Mouse (Mus musculus) midbrain, embryonic 15.5 days (tissue): ENCODE data around the gene Yap1. TPM values are rescaled to one million over a fixed set of nuclear protein-coding genes. Genes with fewer than 3 reads are reported as not detected.
A peak's percentile ranks its signal among the peaks of the same experiment; 100 is the strongest.

Source experiments
- ATAC-seq: fragments of 200-750 bp; cut with Nextera tagmentation; replicated peaks from 2 replicates; pipeline ENCODE4 v1.8.0; 2017; ENCODE audit warnings: moderate TSS enrichment
- H3K27ac ChIP-seq: fragments of 300-500 bp; sonication (generic); 2 replicates; pipeline ENCODE4 v1.5.1; 2015; ENCODE audit warnings: mild to moderate bottlenecking, inconsistent platforms
- H3K27me3 ChIP-seq: fragments of 300-500 bp; sonication (generic); replicated peaks from 2 replicates; pipeline ENCODE4 v1.6.1; 2015; ENCODE audit warnings: inconsistent platforms
- H3K36me3 ChIP-seq: fragments of 300-500 bp; sonication (generic); replicated peaks from 2 replicates; pipeline ENCODE4 v1.6.1; 2015; ENCODE audit warnings: inconsistent platforms
- H3K4me1 ChIP-seq: fragments of 300-500 bp; sonication (generic); 2 replicates; pipeline ENCODE4 v1.6.1; 2015; ENCODE audit warnings: inconsistent platforms
- H3K4me2 ChIP-seq: fragments of 300-500 bp; sonication (generic); 2 replicates; pipeline ENCODE4 v1.6.1; 2015; ENCODE audit warnings: inconsistent platforms, mild to moderate bottlenecking, moderate library complexity
- H3K4me3 ChIP-seq: fragments of 300-500 bp; sonication (generic); 2 replicates; pipeline ENCODE4 v1.5.1; 2015; ENCODE audit warnings: mild to moderate bottlenecking, inconsistent platforms
- H3K9ac ChIP-seq: fragments of 300-500 bp; sonication (generic); 2 replicates; pipeline ENCODE4 v1.6.1; 2015; ENCODE audit warnings: mild to moderate bottlenecking, inconsistent platforms
- H3K9me3 ChIP-seq: fragments of 300-500 bp; sonication (generic); 2 replicates; pipeline ENCODE4 v1.6.1; 2016; ENCODE audit warnings: inconsistent platforms
- whole genome bisulfite sequencing: fragments of 180-500 bp; shearing (Covaris S2); methylation state at CpG from one replicate; pipeline ENCODE4 v1.1.7; 2015; ENCODE audit warnings: mixed read lengths; 5-methylcytosine and 5-hydroxymethylcytosine counted together
- polyA plus RNA-seq: library from polyadenylated mRNA; unstranded; fragments of >200 nt; fragmentation: Nextera tagmentation; extraction: Ambion mirVana; gene quantifications from 2 replicates; pipeline ENCODE4 v1.2.1, GENCODE M21; 2015

The Yap1 gene
- polyA plus RNA-seq, 1 experiment from 2014 or later: 8.0 TPM

DNA sequence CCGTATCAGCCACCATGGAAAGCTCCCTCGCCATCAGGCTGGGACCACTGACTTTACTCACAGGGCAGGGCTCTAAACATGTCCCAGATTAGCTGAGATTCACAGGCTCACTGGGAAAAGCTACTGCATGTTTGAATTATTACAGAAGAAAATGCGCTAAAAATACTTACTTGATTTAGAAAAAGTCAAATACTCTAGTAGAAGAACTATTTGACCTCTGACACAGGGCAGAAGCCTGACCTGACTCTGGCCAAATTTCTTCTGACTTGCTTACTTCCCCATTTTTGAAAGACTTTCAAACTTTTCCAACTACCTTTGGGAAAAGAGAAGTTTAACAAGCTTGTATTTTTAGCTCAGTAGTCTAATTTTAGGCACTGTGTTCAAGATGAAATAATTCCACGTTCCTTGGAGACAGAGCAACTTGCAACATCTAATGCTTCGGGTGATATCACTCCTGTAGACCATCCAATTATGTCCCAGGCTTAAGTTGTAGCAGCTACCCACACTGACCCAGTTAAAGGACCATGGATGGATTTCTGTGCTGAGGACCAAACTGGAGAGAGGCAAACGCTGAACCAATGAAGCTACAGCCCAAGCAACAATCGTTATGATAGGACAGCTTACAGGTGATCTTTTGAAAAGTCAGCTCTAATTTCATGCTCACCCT is 60.5 kb downstream of the Yap1 start:
- H3K27me3 ChIP-seq: no peaks in the 10 kb centered on the region
- no peaks in the 10 kb centered on the region for H3K4me1 ChIP-seq
- no peak overlapping the region for H3K27ac ChIP-seq
- H3K9ac ChIP-seq: no peak overlapping the region
- no peak overlapping the region for H3K4me2 ChIP-seq
- H3K36me3 ChIP-seq: no peaks in the 10 kb centered on the region
- 90% methylated on average over 7 of the region's 7 CpGs for WGBS
- no peaks in the 10 kb centered on the region for H3K9me3 ChIP-seq
- H3K4me3 ChIP-seq: no peak overlapping the region
- no peak for ATAC-seq

DNA sequence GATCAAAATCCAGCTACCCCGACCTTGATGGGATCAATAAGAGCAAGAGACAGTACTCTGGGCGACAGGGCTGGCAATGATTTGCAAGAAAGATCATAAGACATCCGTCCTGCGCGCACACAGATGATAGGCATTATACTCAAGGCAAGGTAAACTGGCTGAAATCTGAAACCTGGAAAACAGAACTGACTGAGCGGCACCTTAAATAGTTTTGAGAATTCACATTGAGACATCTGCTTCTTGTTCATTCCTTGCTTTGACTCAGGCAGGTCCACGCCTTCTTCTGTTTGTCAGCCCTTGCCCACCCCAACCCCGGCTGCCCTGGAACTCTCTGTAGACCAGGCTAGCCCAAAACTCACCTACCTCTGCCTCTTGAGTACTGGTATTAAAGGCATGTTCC is 61.7 kb downstream of the Yap1 start:
- no peaks in the 10 kb centered on the region for H3K4me1 ChIP-seq
- H3K4me3 ChIP-seq: no peak overlapping the region
- H3K9ac ChIP-seq: no peak overlapping the region
- no peaks in the 10 kb centered on the region for H3K27me3 ChIP-seq
- H3K9me3 ChIP-seq: no peaks in the 10 kb centered on the region
- no peak for ATAC-seq
- no peaks in the 10 kb centered on the region for H3K36me3 ChIP-seq
- H3K4me2 ChIP-seq: no peak overlapping the region
- 91% methylated on average over 8 of the region's 8 CpGs for WGBS
- no peak overlapping the region for H3K27ac ChIP-seq

DNA sequence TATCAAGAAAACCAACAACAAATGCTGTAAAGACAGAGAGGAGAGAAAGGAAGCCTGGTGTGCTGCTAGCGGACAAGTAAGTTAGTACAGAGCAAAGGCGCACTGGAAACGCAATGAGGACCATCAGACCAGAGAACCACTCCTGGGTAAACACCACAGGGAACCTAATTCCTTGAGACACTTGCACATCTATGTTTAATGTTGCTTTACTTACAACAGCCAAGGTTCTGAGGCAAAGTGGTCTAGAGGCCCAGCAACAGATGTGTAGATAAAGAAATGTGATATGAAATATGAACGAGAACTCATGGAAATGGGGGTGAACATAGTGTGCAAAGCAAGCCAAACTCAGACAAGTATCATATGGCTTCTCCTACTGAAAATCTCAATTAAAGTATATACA is 64.3 kb downstream of the Yap1 start:
- Histone ChIP-seq H3K9ac (no peak overlapping the region), H3K4me1 (no peaks in the 10 kb centered on the region), H3K9me3 (no peaks in the 10 kb centered on the region), H3K27me3 (no peaks in the 10 kb centered on the region), H3K36me3 (no peaks in the 10 kb centered on the region), H3K27ac (no peak overlapping the region), H3K4me3 (no peak overlapping the region), H3K4me2 (no peak overlapping the region)
- ATAC-seq: no peak
- 97% methylated on average over 4 of the region's 4 CpGs for WGBS

DNA sequence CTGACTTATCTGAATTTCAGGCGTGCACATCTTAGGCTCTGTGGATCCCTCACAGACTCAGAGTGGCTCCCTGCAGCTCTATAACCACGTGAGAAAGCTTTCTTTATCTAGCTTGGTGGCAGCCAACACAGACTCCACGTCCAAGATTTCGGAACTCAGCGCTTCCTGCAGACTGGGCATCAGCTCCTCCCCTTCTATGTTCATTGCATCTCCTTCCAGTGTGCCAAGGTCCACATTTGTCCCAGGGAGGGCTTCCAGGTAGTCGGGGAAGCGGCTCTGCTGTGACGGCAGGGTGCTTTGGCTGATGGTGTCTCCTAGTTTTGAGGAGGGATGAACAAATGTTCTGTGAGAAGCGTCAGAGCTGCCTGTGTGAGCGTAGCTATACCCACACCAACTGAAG is 70.0 kb downstream of the Yap1 start:
- Histone ChIP-seq H3K27me3 (no peaks in the 10 kb centered on the region), H3K4me3 (no peak overlapping the region), H3K27ac (no peak overlapping the region), H3K9me3 (0 out of 2 replicates have a peak, but pooled peaks cover 5% of the 10 kb centered on the region), H3K9ac (no peak overlapping the region), H3K36me3 (0 out of 2 replicates have a peak, but pooled peaks cover 2% of the 10 kb centered on the region), H3K4me2 (no peak overlapping the region), H3K4me1 (no peaks in the 10 kb centered on the region)
- ATAC-seq: no peak
- 97% methylated on average over 10 of the region's 10 CpGs for WGBS

DNA sequence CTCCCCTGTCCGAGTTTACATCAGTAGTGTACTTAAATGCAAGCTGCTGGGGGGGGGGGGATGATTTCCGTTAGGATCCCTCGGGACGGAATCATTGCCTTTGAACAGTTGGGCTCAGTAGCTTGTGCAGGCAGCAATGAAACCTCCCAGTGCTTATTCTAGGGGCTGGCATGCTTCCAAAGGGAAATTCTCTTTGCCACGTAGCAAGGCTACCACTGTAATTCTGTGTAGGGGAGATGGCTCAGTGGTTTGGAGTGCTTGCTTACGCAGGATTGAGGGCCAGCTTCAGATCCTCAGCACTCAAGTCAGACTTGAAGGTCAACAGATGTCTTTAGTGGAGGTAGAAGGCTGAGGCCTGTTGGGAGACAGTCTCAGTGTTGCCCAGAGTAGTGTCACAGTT is 74.8 kb downstream of the Yap1 start:
- Histone ChIP-seq H3K9ac (no peak overlapping the region), H3K36me3 (0 out of 2 replicates have a peak, but pooled peaks cover 2% of the 10 kb centered on the region), H3K4me2 (no peak overlapping the region), H3K4me1 (no peaks in the 10 kb centered on the region), H3K27me3 (no peaks in the 10 kb centered on the region), H3K4me3 (no peak overlapping the region), H3K27ac (no peak overlapping the region), H3K9me3 (0 out of 2 replicates have a peak, but pooled peaks cover 5% of the 10 kb centered on the region)
- no peak for ATAC-seq
- WGBS: 85% methylated on average over 6 of the region's 6 CpGs

DNA sequence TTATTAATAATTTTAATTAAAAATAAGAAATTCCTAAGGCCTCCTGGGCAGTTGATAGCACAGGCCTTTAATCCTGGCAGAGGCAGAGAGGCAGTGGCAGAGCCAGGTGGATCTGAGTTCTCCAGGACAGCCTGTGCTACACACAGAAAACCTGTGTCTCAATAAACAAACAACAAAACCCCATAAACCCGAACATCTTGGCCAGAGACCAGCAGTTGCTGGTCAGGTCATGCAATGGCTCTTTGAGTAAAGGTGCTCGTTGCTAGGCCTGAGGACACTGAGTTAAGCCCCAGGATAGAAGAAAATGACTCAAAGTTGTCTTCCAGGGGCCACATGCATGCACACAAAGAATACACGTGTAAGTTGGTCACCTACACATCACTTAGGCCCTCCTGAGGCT is 75.5 kb downstream of the Yap1 start:
- no peak for ATAC-seq
- 0 out of 2 replicates have a peak, but pooled peaks cover 2% of the 10 kb centered on the region for H3K36me3 ChIP-seq
- WGBS: 92% methylated on average over 3 of the region's 3 CpGs

DNA sequence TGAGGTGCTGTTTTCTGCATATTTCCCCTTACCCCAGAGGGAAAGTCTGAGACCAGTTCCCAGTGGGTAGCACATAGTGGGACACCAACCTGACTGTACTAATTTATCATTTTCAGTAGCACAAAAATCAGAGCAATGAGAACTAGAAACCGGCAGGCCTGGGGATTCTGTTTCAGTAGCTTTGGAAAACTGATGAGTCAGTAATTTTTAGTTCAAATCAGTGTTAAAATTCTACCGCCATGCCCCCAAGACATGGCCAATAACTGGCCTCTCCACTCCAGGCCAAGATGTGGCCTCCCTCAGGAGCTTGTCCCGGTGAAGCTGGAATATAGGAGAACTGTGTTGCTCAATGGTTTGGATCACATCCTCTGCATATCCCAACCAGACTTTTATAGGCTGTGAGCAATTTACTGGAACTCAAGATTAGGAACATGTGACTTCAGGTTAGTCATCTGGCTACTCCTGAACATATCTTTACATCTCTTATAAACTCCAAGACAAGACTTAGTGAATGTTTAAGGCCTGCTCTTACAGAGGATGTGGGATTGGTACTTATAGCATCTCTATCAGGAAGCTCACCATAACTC is 76.1 kb downstream of the Yap1 start:
- 92% methylated on average over 3 of the region's 3 CpGs for WGBS
- Histone ChIP-seq H3K36me3 (no peaks in the 10 kb centered on the region), H3K9ac (no peak overlapping the region), H3K4me1 (no peaks in the 10 kb centered on the region), H3K4me2 (no peak overlapping the region), H3K27ac (no peak overlapping the region), H3K4me3 (no peak overlapping the region), H3K9me3 (0 out of 2 replicates have a peak, but pooled peaks cover 5% of the 10 kb centered on the region), H3K27me3 (no peaks in the 10 kb centered on the region)
- ATAC-seq: no peak

More for the DNA sequence above, 75.5 kb downstream of the Yap1 start:
- Histone ChIP-seq H3K9ac (no peak overlapping the region), H3K9me3 (0 out of 2 replicates have a peak, but pooled peaks cover 5% of the 10 kb centered on the region), H3K4me3 (no peak overlapping the region), H3K4me1 (no peaks in the 10 kb centered on the region), H3K4me2 (no peak overlapping the region), H3K27ac (no peak overlapping the region), H3K27me3 (no peaks in the 10 kb centered on the region)

DNA sequence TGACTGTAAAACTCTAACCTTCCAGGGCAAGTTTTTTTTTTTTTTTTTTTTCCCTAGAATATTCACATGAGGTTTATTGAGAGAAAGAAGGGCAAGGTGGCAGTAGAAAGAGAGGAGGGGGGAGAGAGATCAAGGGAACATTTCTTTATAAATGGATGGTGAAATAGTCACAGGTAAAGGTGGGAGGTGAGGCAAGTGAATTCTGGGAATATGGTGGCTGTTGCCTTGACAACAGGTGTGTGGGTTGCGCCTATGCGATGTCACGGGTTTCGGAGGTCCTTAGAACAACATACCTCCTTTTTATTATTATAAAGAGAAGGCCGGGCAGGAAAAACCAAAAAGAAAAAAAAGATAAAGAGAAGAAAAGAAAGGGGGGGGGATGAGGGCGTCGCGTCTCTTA is 89.5 kb downstream of the Yap1 start:
- ATAC-seq: peak; percentile 60
- no peaks in the 10 kb centered on the region for H3K9me3 ChIP-seq
- no peak overlapping the region for H3K9ac ChIP-seq
- 56% methylated on average over 8 of the region's 8 CpGs for WGBS
- no peaks in the 10 kb centered on the region for H3K27me3 ChIP-seq
- peak overlapping the region; percentile 59 for H3K4me2 ChIP-seq
- H3K27ac ChIP-seq: peak overlapping the region; percentile 52; the same call in 1 of the 2 replicates
- no peaks in the 10 kb centered on the region for H3K36me3 ChIP-seq
- peak overlapping the region; percentile 30 for H3K4me3 ChIP-seq
- peaks cover 9% of the 10 kb centered on the region; the same call in 1 of the 2 replicates for H3K4me1 ChIP-seq

DNA sequence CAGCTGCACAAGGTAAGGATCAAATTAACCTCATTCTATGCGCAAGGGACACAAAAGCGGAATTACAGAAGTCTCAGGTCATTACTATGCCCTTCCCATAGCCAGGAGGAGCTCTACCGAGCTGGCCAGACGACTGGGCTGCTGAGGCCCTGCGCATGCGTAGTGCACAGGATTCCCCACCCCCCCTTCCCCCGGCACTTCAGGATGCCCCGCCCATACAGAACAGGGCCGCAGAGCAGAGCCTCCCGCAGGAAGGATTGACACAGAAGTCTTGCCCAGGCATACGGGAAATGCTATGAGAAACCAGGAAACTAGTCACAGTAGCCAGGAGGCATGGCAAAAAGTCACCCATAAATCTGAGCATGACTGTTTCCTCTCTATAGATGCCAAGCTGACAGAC is 89.9 kb downstream of the Yap1 start:
- peaks cover 9% of the 10 kb centered on the region; the same call in 1 of the 2 replicates for H3K4me1 ChIP-seq
- peak; percentile 98 for ATAC-seq
- no peaks in the 10 kb centered on the region for H3K36me3 ChIP-seq
- H3K4me3 ChIP-seq: peak overlapping the region; percentile 30
- H3K9me3 ChIP-seq: no peaks in the 10 kb centered on the region
- H3K9ac ChIP-seq: peak overlapping the region; percentile 14; the same call in 1 of the 2 replicates
- H3K27me3 ChIP-seq: no peaks in the 10 kb centered on the region
- H3K4me2 ChIP-seq: peak overlapping the region; percentile 59
- WGBS: 3% methylated on average over 11 of the region's 11 CpGs
- H3K27ac ChIP-seq: peak overlapping the region; percentile 52; the same call in 1 of the 2 replicates

DNA sequence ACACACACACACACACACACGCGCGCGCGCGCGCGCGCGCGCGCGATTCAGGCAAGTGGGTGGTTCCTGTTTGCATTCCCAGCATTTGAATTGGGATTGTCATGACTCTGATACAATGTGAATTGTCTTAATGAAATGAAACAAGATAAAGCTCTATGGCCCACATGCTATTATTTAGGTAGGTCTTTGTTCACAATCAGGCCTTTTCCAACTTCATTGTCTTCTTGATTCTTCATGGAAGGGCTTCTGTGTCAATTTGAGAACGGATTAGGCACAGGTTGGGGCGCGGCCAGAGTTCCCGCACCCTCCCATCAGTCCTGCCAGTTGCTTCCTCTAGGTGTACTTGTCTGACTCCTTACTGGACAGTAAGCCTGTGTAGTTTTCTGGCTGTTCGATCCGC is 90.4 kb downstream of the Yap1 start:
- 52% methylated on average over 19 of the region's 19 CpGs for WGBS
- Histone ChIP-seq H3K4me3 (peak overlapping the region; percentile 30), H3K36me3 (no peaks in the 10 kb centered on the region), H3K27me3 (no peaks in the 10 kb centered on the region), H3K9ac (peak overlapping the region; percentile 14; the same call in 1 of the 2 replicates), H3K4me2 (peak overlapping the region; percentile 59), H3K4me1 (peaks cover 9% of the 10 kb centered on the region; the same call in 1 of the 2 replicates), H3K27ac (0 out of 2 replicates have a peak overlapping the region, but pooled peaks have one; percentile 52), H3K9me3 (no peaks in the 10 kb centered on the region)
- ATAC-seq: peak; percentile 74

DNA sequence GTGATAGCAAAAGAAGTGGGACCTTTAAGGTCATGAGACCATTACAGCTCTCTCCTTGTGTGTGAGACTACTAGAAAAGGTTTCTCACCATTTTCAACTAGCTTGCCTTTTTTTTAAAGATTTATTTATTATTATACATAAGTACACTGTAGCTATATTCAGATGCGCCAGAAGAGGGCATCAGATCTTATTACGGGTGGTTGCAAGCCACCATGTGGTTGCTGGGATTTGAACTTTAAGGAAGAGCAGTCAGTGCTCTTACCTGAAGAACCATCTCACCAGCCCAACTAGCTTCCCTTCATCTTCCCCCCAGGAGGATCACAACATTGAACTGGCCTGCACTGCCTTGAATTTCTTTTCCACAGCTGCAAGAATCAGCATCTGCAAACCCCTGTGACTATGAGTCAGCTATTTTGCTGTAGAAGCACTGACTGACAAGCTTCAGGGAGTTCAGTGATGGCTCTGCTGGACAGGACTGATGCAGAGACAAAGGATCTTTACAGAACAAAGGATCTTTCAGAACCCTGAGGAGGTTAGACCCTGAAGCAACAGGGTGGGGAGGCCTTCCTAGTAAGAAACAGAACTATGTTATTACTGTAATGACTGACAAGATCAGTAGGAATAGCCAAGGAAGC is 96.9 kb downstream of the Yap1 start:
- Histone ChIP-seq H3K36me3 (no peaks in the 10 kb centered on the region), H3K27me3 (no peaks in the 10 kb centered on the region), H3K4me2 (no peak overlapping the region), H3K4me3 (no peak overlapping the region), H3K9me3 (no peaks in the 10 kb centered on the region), H3K9ac (no peak overlapping the region), H3K27ac (no peak overlapping the region), H3K4me1 (no peaks in the 10 kb centered on the region)
- ATAC-seq: no peak
- WGBS: 77% methylated on average over 2 of the region's 2 CpGs

DNA sequence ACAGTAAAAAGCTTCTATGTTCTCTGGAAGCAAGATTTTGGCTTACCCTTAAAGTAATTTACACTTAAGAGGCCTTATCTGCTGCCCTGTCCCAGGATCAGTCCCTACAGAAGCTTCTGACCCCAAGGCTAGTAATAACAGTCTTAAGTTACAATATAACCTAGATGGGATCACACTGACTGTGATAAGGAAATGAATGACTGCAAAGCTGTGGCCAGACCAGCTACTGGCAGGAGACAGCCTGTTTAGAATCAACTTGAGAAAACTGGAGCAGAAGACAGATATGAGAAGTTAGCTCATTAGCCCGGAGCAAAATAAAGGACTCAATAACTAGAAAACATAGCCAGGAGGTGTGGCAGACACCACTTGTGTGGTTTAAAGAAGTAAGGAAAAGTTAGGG is 97.8 kb downstream of the Yap1 start:
- Histone ChIP-seq H3K27me3 (no peaks in the 10 kb centered on the region), H3K9me3 (no peaks in the 10 kb centered on the region), H3K36me3 (no peaks in the 10 kb centered on the region), H3K9ac (no peak overlapping the region), H3K4me3 (no peak overlapping the region), H3K4me2 (no peak overlapping the region), H3K4me1 (no peaks in the 10 kb centered on the region), H3K27ac (no peak overlapping the region)
- ATAC-seq: no peak
- WGBS: 92% methylated on average over 1 of the region's 1 CpGs
